Mouse (Mus musculus) small intestine, adult 2 months (tissue): Measurements from ENCODE around the gene Fndc10.

Source experiments
- CTCF ChIP-seq: fragments of 200-500 bp; IDR thresholded peaks from 2 replicates; pipeline ENCODE4 v1.5.1; 2012; ENCODE audit warnings: low read depth, mild to moderate bottlenecking, control low read depth, inconsistent platforms, low read length, moderate library complexity, mixed read lengths; ENCODE audit not compliant: insufficient replicate concordance, insufficient read length; ENCODE audit errors: extremely low read depth
- POLR2A ChIP-seq: fragments of 200-500 bp; IDR thresholded peaks from 2 replicates; pipeline ENCODE4 v1.6.1; 2012; ENCODE audit warnings: low read depth, mild to moderate bottlenecking, control low read depth, inconsistent platforms, low read length, moderate library complexity

DNA sequence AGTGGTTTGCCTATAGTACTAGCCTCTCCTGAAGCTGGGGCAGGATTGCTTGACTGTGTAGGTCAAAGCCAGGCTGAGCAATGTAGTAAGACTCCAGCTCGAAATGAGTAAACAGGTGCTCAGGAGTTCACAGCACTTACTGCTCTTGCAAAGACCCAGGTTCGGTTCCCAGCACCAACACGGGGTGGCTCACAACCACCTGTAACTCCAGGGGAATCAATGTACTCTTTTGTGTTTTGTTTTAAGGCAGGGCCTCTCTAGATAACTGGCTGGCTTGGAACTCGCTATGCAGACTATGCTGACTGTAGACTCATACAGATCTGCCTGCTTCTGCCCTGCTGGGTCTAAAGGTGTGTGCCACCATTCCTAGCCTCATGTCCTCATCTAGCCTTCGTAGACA is 48.5 kb downstream of the Fndc10 start:
- TF ChIP-seq CTCF (no peak), POLR2A (no peak)
